Mouse (Mus musculus): ENCODE measurements around the gene Rnaset2a.
"Not testable (repeated sequence)": the region's sequence is repeated elsewhere in the genome, so short reads cannot be mapped to it uniquely, and the experiment has no call there.

Gene Rnaset2a

GRCm38 (mm10) chr17:8147439-8148316, at the start of gene Rnaset2a, which contains the start of gene Gm49673:
Gene Rnaset2a (minus strand): TSS chr17:8148097.
Gene Gm49673 (minus strand): TSS chr17:8147788.
- DNase-seq (ENCODE audit: extremely low read depth, insufficient read length, low spot score) = peak; percentile 59

DNA sequence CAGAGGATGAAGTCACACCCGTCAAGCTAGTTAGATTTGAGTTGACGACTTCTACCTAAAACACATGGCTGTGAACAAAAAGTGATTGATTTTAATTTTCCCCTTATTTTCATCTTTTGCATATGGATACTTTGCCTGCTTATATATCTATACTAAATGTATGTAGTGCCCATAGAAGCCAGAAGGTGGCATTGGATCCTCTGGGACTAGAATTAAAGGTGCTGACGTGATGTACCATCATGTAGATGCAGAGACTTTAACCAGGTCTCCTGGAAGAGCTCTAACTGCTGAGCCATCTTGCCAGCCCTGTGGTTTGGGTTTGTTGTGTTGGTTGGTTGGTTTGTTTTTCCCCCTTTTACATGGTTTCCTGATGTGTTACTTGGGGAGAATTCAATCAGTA, 49.8 kb upstream of the Rnaset2a start:
- no peak for DNase-seq (ENCODE audit: extremely low read depth, insufficient read length, low spot score)

GRCm38 (mm10) chr17:8195685-8196376, 47.9 kb upstream of the Rnaset2a start:
- DNase-seq (ENCODE audit: extremely low read depth, insufficient read length, low spot score) = no peak

DNA sequence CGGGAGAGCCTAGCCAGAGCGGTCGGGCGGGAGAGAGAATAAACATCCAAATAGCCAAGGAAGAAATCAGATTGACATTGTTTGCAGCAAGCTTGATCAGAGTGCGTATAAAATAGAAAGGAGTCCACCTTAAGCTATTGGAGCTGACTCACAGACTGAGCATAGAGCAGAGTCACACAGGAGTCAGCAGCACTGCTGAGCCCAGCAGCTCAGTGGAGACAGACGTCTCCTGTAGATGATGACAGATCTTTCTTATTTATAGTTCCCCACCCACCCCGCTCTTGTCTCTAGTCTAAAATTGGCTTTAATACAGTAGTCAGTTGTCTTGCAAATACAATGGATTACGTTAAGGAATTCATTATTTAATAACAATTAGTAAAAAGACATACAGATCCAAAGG, 45.8 kb upstream of the Rnaset2a start:
- DNase-seq (ENCODE audit: extremely low read depth, insufficient read length, low spot score) = no peak

DNA sequence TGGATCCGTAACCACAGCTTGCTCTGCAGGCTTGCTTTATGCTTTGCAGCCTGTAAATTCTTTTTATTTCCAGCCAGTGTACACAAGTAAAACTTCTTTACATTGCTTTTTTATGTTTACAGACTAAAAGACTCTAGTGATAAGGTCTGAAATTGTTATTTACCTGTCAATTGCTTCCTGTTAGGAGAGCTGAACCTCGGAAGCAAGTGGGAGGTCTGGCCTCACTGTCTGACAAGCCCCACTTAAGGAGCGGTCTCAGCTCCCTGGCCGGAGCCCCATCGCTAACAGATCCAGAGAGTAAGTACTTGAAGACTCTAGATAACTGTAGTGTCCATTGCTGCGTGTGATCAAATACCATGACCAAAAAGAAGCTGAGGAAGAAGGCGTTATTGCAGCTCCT, 36.3 kb upstream of the Rnaset2a start:
- no peak for DNase-seq (ENCODE audit: extremely low read depth, insufficient read length, low spot score)

DNA sequence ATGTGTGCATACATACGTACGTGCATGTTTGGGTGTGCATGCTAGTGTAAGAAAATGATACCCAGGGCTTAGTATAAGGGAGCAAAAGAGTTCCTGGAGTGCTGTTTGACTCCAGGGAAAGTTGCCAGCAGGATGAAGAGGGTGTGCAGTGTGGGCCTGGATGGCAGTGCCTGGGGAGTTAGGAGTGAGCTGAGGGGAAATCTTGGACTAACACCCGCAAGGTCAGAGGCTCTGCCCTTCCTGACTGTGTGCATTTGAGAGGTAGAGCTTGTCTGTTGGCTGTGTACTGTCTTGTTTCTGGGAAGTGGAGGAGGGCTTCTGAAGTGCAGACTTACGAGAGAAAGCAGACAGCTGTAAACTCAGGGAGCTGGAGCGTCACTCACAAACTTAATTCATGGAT, 35.9 kb upstream of the Rnaset2a start:
- no peak for DNase-seq (ENCODE audit: extremely low read depth, insufficient read length, low spot score)

DNA sequence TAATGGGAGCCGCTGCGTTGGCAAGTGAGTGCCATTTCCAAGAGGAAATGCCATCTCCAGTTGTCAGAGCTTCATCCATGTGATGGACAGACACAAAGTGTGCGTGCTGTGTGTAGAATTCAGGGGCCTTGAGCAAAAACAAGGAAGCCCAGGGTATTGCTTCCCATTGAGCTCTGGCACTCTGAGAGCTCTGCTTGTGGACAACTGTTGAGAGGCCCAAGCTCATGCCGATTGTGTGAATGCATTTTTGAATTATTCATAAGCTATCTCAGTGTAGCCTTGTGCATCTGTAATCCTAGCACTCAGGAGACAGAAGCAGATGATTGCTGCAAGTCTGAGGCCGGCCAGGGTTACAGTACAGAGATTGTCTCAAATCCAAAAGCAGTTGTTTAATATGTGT, 29.2 kb upstream of the Rnaset2a start:
- no peak for DNase-seq (ENCODE audit: extremely low read depth, insufficient read length, low spot score)

DNA sequence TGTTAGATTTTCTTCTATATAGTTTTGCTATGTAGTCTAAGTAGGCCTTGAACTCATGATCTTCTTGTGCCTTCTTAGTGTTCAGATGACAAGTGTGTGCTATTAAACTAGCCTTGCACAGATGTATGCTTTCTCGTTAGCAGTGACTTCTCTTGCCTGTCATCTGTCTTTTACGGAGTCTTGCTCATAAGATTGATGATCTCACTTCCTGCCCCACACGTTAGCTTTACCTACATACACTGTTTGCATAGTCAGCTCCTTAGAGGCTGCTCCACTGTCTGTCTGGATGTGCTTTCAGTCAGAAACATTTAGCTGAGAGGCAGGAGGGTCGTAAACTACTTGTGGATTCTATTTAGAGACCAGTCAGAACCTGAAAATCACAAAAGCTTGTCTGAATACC, 23.2 kb upstream of the Rnaset2a start:
- no peak for DNase-seq (ENCODE audit: extremely low read depth, insufficient read length, low spot score)

GRCm38 (mm10) chr17:8170331-8170730, 22.4 kb upstream of the Rnaset2a start:
- DNase-seq (ENCODE audit: extremely low read depth, insufficient read length, low spot score) = no peak

GRCm38 (mm10) chr17:8167436-8167835, 19.5 kb upstream of the Rnaset2a start:
- DNase-seq (ENCODE audit: extremely low read depth, insufficient read length, low spot score) = not testable (repeated sequence)

- DNase-seq (ENCODE audit: extremely low read depth, insufficient read length, low spot score) = not testable (repeated sequence)
Observed at GRCm38 (mm10) chr17:8166454-8166853, 18.6 kb upstream of the Rnaset2a start.

GRCm38 (mm10) chr17:8165977-8166376, 18.1 kb upstream of the Rnaset2a start:
- peak; percentile 7 for DNase-seq (ENCODE audit: extremely low read depth, insufficient read length, low spot score)

- peak; percentile 56 for DNase-seq (ENCODE audit: extremely low read depth, insufficient read length, low spot score)
Observed at GRCm38 (mm10) chr17:8165608-8165945, 17.7 kb upstream of the Rnaset2a start.

GRCm38 (mm10) chr17:8164701-8165607, 17.1 kb upstream of the Rnaset2a start, which contains the start of gene Fgfr1op:
Gene Fgfr1op (plus strand): TSS chr17:8165501.
- DNase-seq (ENCODE audit: extremely low read depth, insufficient read length, low spot score) = peak; percentile 41

DNA sequence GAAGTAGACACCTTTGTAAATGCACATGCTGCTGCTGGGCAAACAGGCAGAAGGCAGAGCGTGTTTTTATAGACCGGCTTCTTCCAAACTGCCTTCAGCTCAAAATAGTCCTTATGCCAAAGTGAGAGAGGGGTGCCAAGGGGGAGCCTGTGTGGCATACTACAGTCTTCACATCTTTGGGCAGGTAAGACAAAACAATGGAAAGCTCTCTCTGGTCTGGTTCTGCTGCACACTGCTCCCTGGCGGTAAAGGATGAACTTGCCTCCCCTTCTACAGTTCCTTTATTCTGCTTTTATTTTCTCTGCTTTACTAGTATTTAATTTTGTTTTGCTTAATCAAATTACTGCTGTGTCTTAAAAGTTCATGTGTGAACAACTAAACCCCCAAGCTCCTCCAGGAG, 13.1 kb upstream of the Rnaset2a start:
- DNase-seq (ENCODE audit: extremely low read depth, insufficient read length, low spot score) = not testable (repeated sequence)

GRCm38 (mm10) chr17:8158627-8159026, 10.7 kb upstream of the Rnaset2a start:
- not testable (repeated sequence) for DNase-seq (ENCODE audit: extremely low read depth, insufficient read length, low spot score)

- DNase-seq (ENCODE audit: extremely low read depth, insufficient read length, low spot score) = not testable (repeated sequence)
Observed at GRCm38 (mm10) chr17:8155982-8156381, 8.1 kb upstream of the Rnaset2a start.

- DNase-seq (ENCODE audit: extremely low read depth, insufficient read length, low spot score) = not testable (repeated sequence)
Observed at GRCm38 (mm10) chr17:8155010-8155409, 7.1 kb upstream of the Rnaset2a start.

- DNase-seq (ENCODE audit: extremely low read depth, insufficient read length, low spot score) = peak; percentile 10
Observed at GRCm38 (mm10) chr17:8146931-8147330, 966 bp downstream of the Rnaset2a start.

GRCm38 (mm10) chr17:8143802-8144673, 3.9 kb downstream of the Rnaset2a start:
- DNase-seq (ENCODE audit: extremely low read depth, insufficient read length, low spot score) = not testable (repeated sequence)

Measured in 3134 (cell line).